Mouse (Mus musculus): ENCODE data around the gene Chst11.

Gene Chst11

GRCm38 (mm10) chr10:83071785-83072580, 86.7 kb downstream of the Chst11 start:
- DNase-seq (ENCODE audit: inconsistent age in 2 of 2, low spot score in 1 of 2): no peak

- DNase-seq (ENCODE audit: inconsistent age in 2 of 2, low spot score in 1 of 2): no peak
Observed at GRCm38 (mm10) chr10:83073119-83073518, 87.8 kb downstream of the Chst11 start.

- no peak for DNase-seq (ENCODE audit: inconsistent age in 2 of 2, low spot score in 1 of 2)
Observed at GRCm38 (mm10) chr10:83076816-83077215, 91.5 kb downstream of the Chst11 start.

- no peak for DNase-seq (ENCODE audit: inconsistent age in 2 of 2, low spot score in 1 of 2)
Observed at GRCm38 (mm10) chr10:83078723-83079122, 93.4 kb downstream of the Chst11 start.

- DNase-seq (ENCODE audit: inconsistent age in 2 of 2, low spot score in 1 of 2): no peak
Observed at GRCm38 (mm10) chr10:83079755-83080154, 94.5 kb downstream of the Chst11 start.

- DNase-seq (ENCODE audit: inconsistent age in 2 of 2, low spot score in 1 of 2): no peak
Observed at GRCm38 (mm10) chr10:83080275-83080741, 95.0 kb downstream of the Chst11 start.

GRCm38 (mm10) chr10:83080930-83081329, 95.6 kb downstream of the Chst11 start:
- no peak for DNase-seq (ENCODE audit: inconsistent age in 2 of 2, low spot score in 1 of 2)

- DNase-seq (ENCODE audit: inconsistent age in 2 of 2, low spot score in 1 of 2): peak; percentile 49 to 88
Observed at GRCm38 (mm10) chr10:83083946-83084345, 98.6 kb downstream of the Chst11 start.

GRCm38 (mm10) chr10:83088318-83088717, 103.0 kb downstream of the Chst11 start:
- no peak for DNase-seq (ENCODE audit: inconsistent age in 2 of 2, low spot score in 1 of 2)

- DNase-seq (ENCODE audit: inconsistent age in 2 of 2, low spot score in 1 of 2): no peak
Observed at GRCm38 (mm10) chr10:83088826-83089225, 103.5 kb downstream of the Chst11 start.

- DNase-seq (ENCODE audit: inconsistent age in 2 of 2, low spot score in 1 of 2): no peak
Observed at GRCm38 (mm10) chr10:83090185-83090584, 104.9 kb downstream of the Chst11 start.

GRCm38 (mm10) chr10:83093705-83094104, 108.4 kb downstream of the Chst11 start:
- DNase-seq (ENCODE audit: inconsistent age in 2 of 2, low spot score in 1 of 2): peak; percentile 59 to 81

- DNase-seq (ENCODE audit: inconsistent age in 2 of 2, low spot score in 1 of 2): peak in 1 of 2 experiments; percentile 61
Observed at GRCm38 (mm10) chr10:83094248-83094647, 109.0 kb downstream of the Chst11 start.

- no peak for DNase-seq (ENCODE audit: inconsistent age in 2 of 2, low spot score in 1 of 2)
Observed at GRCm38 (mm10) chr10:83094821-83095725, 109.8 kb downstream of the Chst11 start.

- DNase-seq (ENCODE audit: inconsistent age in 2 of 2, low spot score in 1 of 2): no peak
Observed at GRCm38 (mm10) chr10:83096257-83096656, 111.0 kb downstream of the Chst11 start.

- peak; percentile 64 to 93 for DNase-seq (ENCODE audit: inconsistent age in 2 of 2, low spot score in 1 of 2)
Observed at GRCm38 (mm10) chr10:83098940-83099339, 113.6 kb downstream of the Chst11 start.

GRCm38 (mm10) chr10:83099669-83100068, 114.4 kb downstream of the Chst11 start:
- peak in 1 of 2 experiments; percentile 67 for DNase-seq (ENCODE audit: inconsistent age in 2 of 2, low spot score in 1 of 2)

GRCm38 (mm10) chr10:83100890-83101289, 115.6 kb downstream of the Chst11 start:
- DNase-seq (ENCODE audit: inconsistent age in 2 of 2, low spot score in 1 of 2): no peak

GRCm38 (mm10) chr10:83101421-83102207, 116.3 kb downstream of the Chst11 start:
- peak in 1 of 2 experiments; percentile 58 for DNase-seq (ENCODE audit: inconsistent age in 2 of 2, low spot score in 1 of 2)

GRCm38 (mm10) chr10:83102745-83103144, 117.4 kb downstream of the Chst11 start:
- no peak for DNase-seq (ENCODE audit: inconsistent age in 2 of 2, low spot score in 1 of 2)

GRCm38 (mm10) chr10:83104221-83104620, 118.9 kb downstream of the Chst11 start:
- DNase-seq (ENCODE audit: inconsistent age in 2 of 2, low spot score in 1 of 2): peak; percentile 85 to 90
